Mouse (Mus musculus) stomach, postnatal 0 days (tissue): ENCODE data around the gene Utrn.

ENCODE experiments used
- CTCF ChIP-seq: IDR thresholded peaks from 2 replicates; pipeline ENCODE4 v1.5.1; 2016; ENCODE audit warnings: antibody characterized with exemption, low read depth, mild to moderate bottlenecking, moderate library complexity
- EP300 ChIP-seq: optimal IDR thresholded peaks from 2 replicates; pipeline ENCODE3; 2016; ENCODE audit warnings: antibody characterized with exemption

- no peak for TF ChIP-seq EP300
- no peak for TF ChIP-seq CTCF
Observed at GRCm38 (mm10) chr10:12482975-12483374, 386.2 kb downstream of the Utrn start.
